Mouse (Mus musculus): ENCODE results near the gene Mospd1. TPM values are rescaled to one million over a fixed set of nuclear protein-coding genes. Genes with fewer than 3 reads are reported as not detected.

Gene Mospd1
- polyA plus RNA-seq (2017; shearing (Covaris generic)): 10 to 100 TPM; 19.6 to 26.6 TPM

DNA sequence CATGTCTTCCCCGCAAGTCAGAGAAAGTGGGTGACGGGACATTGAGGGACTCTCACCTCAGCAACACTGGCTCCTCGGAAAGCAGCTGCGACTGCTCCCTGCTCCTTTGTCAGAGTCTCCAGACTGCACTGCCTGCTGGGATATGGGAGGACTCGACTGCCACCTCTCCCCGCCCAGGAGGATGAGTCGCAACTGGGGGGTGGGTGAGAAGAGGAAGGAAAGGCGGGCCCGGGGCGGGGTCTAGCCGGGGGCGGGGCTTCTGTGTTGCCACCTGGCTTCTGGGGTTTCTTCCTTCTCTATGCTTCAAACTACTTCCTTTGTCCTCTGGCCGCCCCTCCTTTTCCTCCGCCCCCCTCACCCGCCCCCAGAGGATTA lies at the start of gene Mospd1:
Gene Mospd1, minus strand, starts transcription at position 137 of the 375 bp plus-strand sequence.
- ATAC-seq: peak; percentile 87

DNA sequence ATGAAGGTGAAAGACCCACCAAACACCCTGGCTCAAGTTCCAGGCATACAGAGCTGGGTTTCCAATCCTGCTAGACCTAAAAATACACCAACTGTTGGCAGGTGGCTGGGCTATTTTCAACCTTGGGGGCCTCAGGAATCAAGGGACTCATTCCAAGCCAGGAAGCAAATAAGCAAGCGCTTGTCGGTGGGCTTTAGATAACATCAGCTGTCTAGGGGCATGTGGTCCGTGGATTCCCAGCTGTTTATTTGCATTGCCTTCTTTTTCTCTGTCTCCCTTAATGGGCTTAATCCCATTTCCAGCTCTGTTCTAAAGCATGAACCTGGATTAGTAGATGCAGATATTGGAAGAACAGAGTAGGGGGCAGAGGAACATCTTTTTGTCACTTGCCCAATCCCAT lies 16.1 kb upstream of the Mospd1 start:
- no peak for ATAC-seq

DNA sequence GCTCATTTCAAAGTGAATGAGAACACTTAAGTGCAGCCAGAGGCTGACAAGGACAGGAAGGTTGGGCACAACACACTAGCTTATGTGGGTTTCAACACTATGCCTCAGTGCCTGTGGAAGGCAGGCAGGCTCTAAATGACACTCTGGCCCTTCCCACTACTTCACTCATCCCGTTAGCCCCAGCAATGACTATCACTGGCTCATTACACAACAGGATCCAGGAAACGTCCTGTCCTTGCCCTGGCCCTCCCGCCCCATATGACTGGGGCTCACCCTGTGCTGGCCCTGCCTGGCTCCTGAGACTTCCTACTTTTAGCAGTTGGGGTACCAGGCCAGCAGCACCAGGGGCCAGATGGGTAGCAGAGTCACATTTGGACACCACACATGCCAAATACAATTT lies 12.8 kb upstream of the Mospd1 start:
- no peak for ATAC-seq

DNA sequence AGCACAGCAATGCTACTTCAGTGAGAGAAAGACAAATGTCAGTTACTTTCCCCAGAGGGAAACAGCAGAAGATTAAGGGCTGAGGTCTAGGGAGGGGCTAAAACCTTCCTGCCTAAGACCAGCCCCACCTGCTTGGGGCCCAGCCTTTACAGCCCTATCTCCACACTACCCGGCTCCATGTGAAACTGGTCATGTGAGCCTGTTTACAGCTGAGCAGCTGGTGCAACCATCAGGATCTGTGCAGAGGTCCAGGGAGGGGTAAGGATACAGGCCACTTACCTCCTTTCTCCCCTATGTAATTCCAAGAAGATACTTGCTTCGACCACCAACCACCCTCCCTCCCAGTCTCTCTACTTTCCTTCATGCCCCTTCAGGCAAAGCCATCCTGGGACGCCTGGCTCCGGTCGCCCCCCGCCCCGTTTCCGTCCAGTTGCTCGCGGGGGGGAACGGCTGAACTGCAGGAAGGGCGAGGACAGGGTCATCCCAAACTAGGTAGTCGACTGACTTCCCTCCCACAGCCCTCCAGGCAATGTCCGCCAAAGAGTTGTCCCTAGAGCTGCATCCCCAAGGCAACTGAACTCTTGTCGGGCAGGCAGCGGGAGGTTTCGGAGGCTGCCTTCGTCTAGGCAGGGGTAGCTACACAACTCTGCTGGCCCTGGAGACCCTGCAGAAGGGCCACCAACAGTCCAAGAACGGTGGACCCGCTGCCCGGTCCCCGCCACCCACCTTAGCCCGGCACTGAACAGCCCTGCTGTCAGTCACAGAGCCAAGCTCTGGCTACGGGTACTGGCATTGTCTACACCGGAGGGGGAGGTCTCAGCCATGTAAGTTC lies 552 bp downstream of the Mospd1 start:
- ATAC-seq: peak; percentile 67

DNA sequence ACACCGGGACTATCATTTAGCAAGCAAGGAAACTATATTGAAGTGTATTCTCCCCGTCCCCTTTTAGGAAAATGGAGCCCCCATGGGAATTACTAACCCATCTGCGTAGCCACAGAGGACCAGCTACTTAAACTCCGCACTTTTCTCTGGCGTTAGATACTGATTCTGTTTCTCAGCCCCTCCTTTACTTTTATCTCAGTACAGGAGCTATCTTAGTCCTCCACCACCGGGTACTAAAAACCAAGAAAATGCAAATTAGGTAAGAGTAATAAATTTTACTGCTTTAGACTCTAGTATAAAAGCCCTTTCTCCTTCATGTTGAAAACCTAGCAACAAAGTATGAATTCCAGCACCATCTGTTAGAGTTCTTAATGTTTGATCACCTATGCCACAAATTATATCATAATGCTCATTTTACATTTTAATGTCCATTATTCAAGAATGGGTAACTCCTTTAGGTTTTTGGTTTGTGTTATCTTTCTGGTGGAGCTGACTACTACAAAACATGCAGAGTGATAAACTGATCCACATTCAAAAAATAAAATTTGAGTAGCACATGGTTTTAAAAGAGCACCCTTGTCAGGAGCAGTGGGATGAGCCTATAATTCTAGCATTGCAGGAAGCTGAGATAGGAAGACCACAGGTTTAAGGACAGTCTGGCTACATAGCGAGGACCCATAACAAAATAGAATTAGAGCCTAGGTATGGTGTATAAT lies 5.5 kb downstream of the Mospd1 start:
- ATAC-seq: no peak

DNA sequence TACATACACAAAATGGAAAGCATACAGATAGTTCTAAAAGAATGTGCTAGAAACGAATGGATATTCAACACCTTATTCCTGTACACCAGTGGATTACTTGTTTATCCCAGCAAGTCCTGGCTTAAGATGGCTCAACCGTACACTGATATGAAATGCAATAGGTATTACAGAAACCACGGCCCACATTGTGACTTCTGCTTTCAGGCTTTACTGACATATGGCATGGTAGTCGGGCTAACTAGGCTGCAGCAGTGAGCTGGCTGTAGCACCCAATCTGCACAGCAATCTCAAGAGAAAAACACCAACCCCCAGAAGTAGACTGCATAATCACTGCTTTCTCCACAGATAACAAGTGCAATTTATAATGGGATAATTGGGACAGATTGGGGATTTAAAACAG lies 21.9 kb downstream of the Mospd1 start:
- ATAC-seq: no peak

DNA sequence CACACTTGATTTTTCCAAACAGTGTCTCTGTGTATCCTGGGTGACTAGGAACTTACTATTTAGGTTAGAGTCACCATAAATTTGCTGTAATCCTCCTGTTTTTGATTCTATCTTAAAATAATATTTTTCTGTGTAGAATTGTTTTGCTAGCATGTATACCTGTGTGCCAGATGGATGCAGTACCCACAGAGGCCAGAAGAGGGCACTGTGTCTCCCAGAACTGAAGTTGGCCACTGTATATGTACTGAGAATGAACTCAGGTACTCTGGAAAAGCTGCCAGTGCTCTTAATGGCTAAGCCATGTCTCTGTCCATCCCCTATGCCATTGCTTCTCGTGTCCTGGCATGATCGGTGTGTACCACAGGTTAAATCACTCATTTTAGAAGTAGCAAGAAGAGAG lies 28.8 kb downstream of the Mospd1 start:
- peak; percentile 54 for ATAC-seq

DNA sequence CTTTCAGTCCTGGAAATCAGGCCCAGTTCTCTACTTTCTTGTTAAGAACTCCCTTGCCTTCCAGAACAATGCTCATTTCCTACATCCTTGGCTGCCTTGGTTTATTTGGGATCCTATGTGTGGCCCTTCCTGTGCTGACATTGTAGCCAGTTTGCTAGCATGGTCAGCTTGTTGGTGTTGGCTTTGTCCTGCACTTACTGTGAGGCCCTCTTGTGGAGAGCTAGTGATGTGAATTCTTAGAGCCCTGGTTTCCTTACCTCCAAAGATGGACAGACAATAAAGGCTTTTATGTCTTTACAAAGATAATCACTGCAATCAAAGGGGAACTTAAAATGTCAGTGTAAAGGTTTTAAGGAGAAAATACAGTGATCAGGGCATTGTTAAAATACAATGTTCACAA lies 32.9 kb downstream of the Mospd1 start:
- ATAC-seq: no peak

DNA sequence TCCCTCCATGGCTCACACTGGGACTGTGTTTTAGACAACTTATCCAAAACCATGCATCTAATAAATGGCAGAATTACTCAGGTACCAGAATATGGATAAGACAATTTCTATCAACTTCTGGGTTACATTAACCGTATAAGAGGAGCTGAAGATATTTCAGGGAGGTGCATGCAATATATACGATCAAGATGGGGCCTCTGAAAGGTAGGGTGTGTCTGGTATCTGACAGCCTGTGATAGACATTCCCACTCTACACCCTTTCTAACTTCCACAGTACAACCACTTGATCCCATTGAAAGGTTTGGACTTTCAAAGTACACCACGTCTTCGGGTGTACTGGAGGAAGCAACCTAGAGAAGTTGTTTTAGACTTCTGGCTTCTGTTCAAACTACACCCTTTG lies 39.9 kb downstream of the Mospd1 start:
- no peak for ATAC-seq

DNA sequence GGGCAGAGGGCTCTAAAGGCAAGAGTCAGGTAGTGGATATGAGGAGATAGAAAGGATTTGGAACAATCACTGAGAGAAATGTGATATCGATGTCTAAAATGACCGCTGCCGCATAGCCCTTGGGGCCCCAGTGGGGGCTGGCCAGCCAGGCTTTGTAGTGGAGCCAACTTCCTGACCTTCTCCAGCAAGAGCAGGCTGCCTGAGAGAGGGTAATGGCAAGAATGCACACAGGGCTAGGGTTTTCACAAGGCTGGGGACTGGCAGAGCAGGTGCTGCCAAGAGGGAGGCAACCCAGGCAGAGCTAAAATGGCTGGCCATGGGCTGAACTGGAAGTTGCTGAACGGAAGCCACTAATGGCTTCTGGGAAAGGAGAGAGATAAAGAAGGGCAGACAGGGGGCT lies 49.2 kb downstream of the Mospd1 start:
- ATAC-seq: no peak

DNA sequence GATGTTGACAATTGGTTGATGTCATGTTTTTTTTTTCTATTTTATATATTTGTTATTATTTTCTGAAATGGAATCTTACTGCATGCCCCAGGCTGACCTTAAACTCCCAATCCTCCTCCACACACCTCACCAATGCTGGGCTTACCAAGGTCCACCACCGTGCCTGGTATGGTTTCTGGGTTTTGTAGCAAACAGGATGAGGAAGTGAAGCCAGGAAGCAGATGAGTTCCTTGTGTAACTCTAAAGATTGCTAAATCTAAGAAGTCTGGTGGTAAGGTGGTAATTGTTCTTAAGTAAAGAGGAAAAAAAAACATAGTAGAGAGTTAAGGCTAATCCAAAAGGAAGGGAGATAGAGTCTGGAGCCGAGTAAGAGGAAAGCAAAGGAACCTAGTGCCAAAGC lies 49.7 kb downstream of the Mospd1 start:
- no peak for ATAC-seq

Other genes with a start within 250 kb of the Mospd1 start
- gene Plac1, start 130.4 kb downstream of the Mospd1 start, polyA plus RNA-seq (2017; shearing (Covaris generic)): not detected
- gene Fam122b, start 100.7 kb downstream of the Mospd1 start, polyA plus RNA-seq (2017; shearing (Covaris generic)): 1 to 10 TPM; 3.1 to 4.6 TPM
- not detected for gene Fam122c, start 97.1 kb downstream of the Mospd1 start, polyA plus RNA-seq (2017; shearing (Covaris generic))
- gene Etd, start 64.4 kb upstream of the Mospd1 start, polyA plus RNA-seq (2017; shearing (Covaris generic)): not detected
- gene Rtl8c, start 237.5 kb upstream of the Mospd1 start, polyA plus RNA-seq (2017; shearing (Covaris generic)): 10 to 100 TPM; 19.2 to 30.0 TPM
- not detected for gene Gm14597, start 238.5 kb upstream of the Mospd1 start, polyA plus RNA-seq (2017; shearing (Covaris generic))